Mouse (Mus musculus): ENCODE data around the gene Olfr905. TPM values are rescaled to one million over a fixed set of nuclear protein-coding genes. Genes with fewer than 3 reads are reported as not detected.

Gene Olfr905
- polyA plus RNA-seq, 1 experiment from 2014 or later: not detected

GRCm38 (mm10) chr9:38512353-38512752, 41.4 kb downstream of the Olfr905 start:
- H3K9ac ChIP-seq (ENCODE audit: low read length): no peak overlapping the region
- WGBS: 48% methylated on average over 2 of the region's 2 CpGs
- ATAC-seq (ENCODE audit: insufficient number of reproducible peaks, insufficient read depth, low FRiP score, low read depth): no peak

GRCm38 (mm10) chr9:38521280-38521679, 50.4 kb downstream of the Olfr905 start, which contains the start of gene Olfr911-ps1:
Olfr911-ps1 (plus strand) TSS chr9:38521580.
- Histone ChIP-seq H3K4me3 (ENCODE audit: control insufficient read depth in 1 of 2, insufficient read depth in 1 of 2, low read depth in 1 of 2, low read length in 2 of 2) (no peak within 1 kb of the TSS), H3K27ac (replicated peaks in 1 of 2; ENCODE audit: control insufficient read depth in 1 of 2, insufficient read depth in 1 of 2, low read depth in 2 of 2, low read length in 2 of 2) (no peak within 1 kb of the TSS), H3K4me1 (ENCODE audit: control insufficient read depth in 2 of 2, insufficient read depth in 2 of 2, low read length in 2 of 2) (no peaks in the 10 kb centered on the region), H3K4me2 (ENCODE audit: low read length) (no peak within 1 kb of the TSS), H3K27me3 (ENCODE audit: control insufficient read depth, insufficient read depth, low read length) (no peaks in the 10 kb centered on the region), H3K9ac (ENCODE audit: low read length) (no peak within 1 kb of the TSS), H3K36me3 (ENCODE audit: control insufficient read depth, insufficient read depth, low read length) (no peaks in the 10 kb centered on the region), H3K9me3 (ENCODE audit: control insufficient read depth, low read length) (no peaks in the 10 kb centered on the region)
- WGBS: 46% methylated on average over 1 of the region's 1 CpGs
- no peak for ATAC-seq (ENCODE audit: insufficient number of reproducible peaks, insufficient read depth, low FRiP score, low read depth)

More at GRCm38 (mm10) chr9:38512353-38512752, 41.4 kb downstream of the Olfr905 start:
- Histone ChIP-seq H3K36me3 (ENCODE audit: control insufficient read depth, insufficient read depth, low read length) (no peaks in the 10 kb centered on the region), H3K4me1 (ENCODE audit: control insufficient read depth in 2 of 2, insufficient read depth in 2 of 2, low read length in 2 of 2) (no peaks in the 10 kb centered on the region), H3K9me3 (ENCODE audit: control insufficient read depth, low read length) (no peaks in the 10 kb centered on the region), H3K4me2 (ENCODE audit: low read length) (no peak overlapping the region), H3K27me3 (ENCODE audit: control insufficient read depth, insufficient read depth, low read length) (no peaks in the 10 kb centered on the region), H3K4me3 (ENCODE audit: control insufficient read depth in 1 of 2, insufficient read depth in 1 of 2, low read depth in 1 of 2, low read length in 2 of 2) (no peak overlapping the region), H3K27ac (replicated peaks in 1 of 2; ENCODE audit: control insufficient read depth in 1 of 2, insufficient read depth in 1 of 2, low read depth in 2 of 2, low read length in 2 of 2) (no peak overlapping the region)

Other genes with a start within 250 kb of the Olfr905 start
- gene Olfr143, start 218.3 kb upstream of the Olfr905 start, polyA plus RNA-seq (2014; fragmentation: Nextera tagmentation; extraction: Ambion mirVana): not detected in 2 replicates
- gene Olfr895, start 203.3 kb upstream of the Olfr905 start, polyA plus RNA-seq (2014; fragmentation: Nextera tagmentation; extraction: Ambion mirVana): not detected in 2 replicates
- gene Olfr896-ps1, start 180.0 kb upstream of the Olfr905 start, polyA plus RNA-seq (2014; fragmentation: Nextera tagmentation; extraction: Ambion mirVana): not detected in 2 replicates
- gene Olfr25, start 142.0 kb upstream of the Olfr905 start, polyA plus RNA-seq (2014; fragmentation: Nextera tagmentation; extraction: Ambion mirVana): not detected in 2 replicates
- not detected in 2 replicates for gene Olfr898, start 122.7 kb upstream of the Olfr905 start, polyA plus RNA-seq (2014; fragmentation: Nextera tagmentation; extraction: Ambion mirVana)
- gene Olfr250, start 104.2 kb upstream of the Olfr905 start, polyA plus RNA-seq (2014; fragmentation: Nextera tagmentation; extraction: Ambion mirVana): not detected in 2 replicates
- gene Olfr251, start 94.0 kb upstream of the Olfr905 start, polyA plus RNA-seq (2014; fragmentation: Nextera tagmentation; extraction: Ambion mirVana): not detected in 2 replicates
- gene Olfr147, start 69.4 kb upstream of the Olfr905 start, polyA plus RNA-seq (2014; fragmentation: Nextera tagmentation; extraction: Ambion mirVana): not detected in 2 replicates
- gene Olfr901, start 41.7 kb upstream of the Olfr905 start, polyA plus RNA-seq (2014; fragmentation: Nextera tagmentation; extraction: Ambion mirVana): not detected in 2 replicates
- not detected in 2 replicates for gene Olfr902, start 23.5 kb upstream of the Olfr905 start, polyA plus RNA-seq (2014; fragmentation: Nextera tagmentation; extraction: Ambion mirVana)
- not detected in 2 replicates for gene Olfr904, start 8.0 kb upstream of the Olfr905 start, polyA plus RNA-seq (2014; fragmentation: Nextera tagmentation; extraction: Ambion mirVana)
- not detected in 2 replicates for gene Olfr906, start 16.0 kb downstream of the Olfr905 start, polyA plus RNA-seq (2014; fragmentation: Nextera tagmentation; extraction: Ambion mirVana)
- not detected in 2 replicates for gene Olfr907, start 24.7 kb downstream of the Olfr905 start, polyA plus RNA-seq (2014; fragmentation: Nextera tagmentation; extraction: Ambion mirVana)
- not detected in 2 replicates for gene Olfr911-ps1, start 50.5 kb downstream of the Olfr905 start, polyA plus RNA-seq (2014; fragmentation: Nextera tagmentation; extraction: Ambion mirVana)
- gene Olfr910, start 66.7 kb downstream of the Olfr905 start, polyA plus RNA-seq (2014; fragmentation: Nextera tagmentation; extraction: Ambion mirVana): not detected in 2 replicates
- gene Olfr912, start 109.1 kb downstream of the Olfr905 start, polyA plus RNA-seq (2014; fragmentation: Nextera tagmentation; extraction: Ambion mirVana): not detected in 2 replicates
- not detected in 2 replicates for gene Olfr913, start 121.7 kb downstream of the Olfr905 start, polyA plus RNA-seq (2014; fragmentation: Nextera tagmentation; extraction: Ambion mirVana)
- not detected in 2 replicates for gene Olfr914, start 134.0 kb downstream of the Olfr905 start, polyA plus RNA-seq (2014; fragmentation: Nextera tagmentation; extraction: Ambion mirVana)
- not detected in 2 replicates for gene Olfr916, start 188.8 kb downstream of the Olfr905 start, polyA plus RNA-seq (2014; fragmentation: Nextera tagmentation; extraction: Ambion mirVana)
- gene Olfr917, start 194.7 kb downstream of the Olfr905 start, polyA plus RNA-seq (2014; fragmentation: Nextera tagmentation; extraction: Ambion mirVana): not detected in 2 replicates
- not detected in 2 replicates for gene Olfr918, start 203.5 kb downstream of the Olfr905 start, polyA plus RNA-seq (2014; fragmentation: Nextera tagmentation; extraction: Ambion mirVana)
- not detected in 2 replicates for gene Olfr919, start 232.6 kb downstream of the Olfr905 start, polyA plus RNA-seq (2014; fragmentation: Nextera tagmentation; extraction: Ambion mirVana)
- gene Vwa5a, start 247.2 kb downstream of the Olfr905 start, polyA plus RNA-seq (2014; fragmentation: Nextera tagmentation; extraction: Ambion mirVana): 23.2 and 25.5 TPM in 2 replicates